ENCODE assay signal across 19 mouse cellular contexts in genomic region chr7:98612936-98613335, GRCm38 (mm10).
"Had no signal": no experiment of that assay in that cellular context is flagged by ENCODE, and none has a peak within 500 bp of the region (broad histone marks: within the 10 kb centered on the region; RNA-seq: fewer than 3 reads in every experiment).

No protein-coding gene starts in this region.

- H3K4me3 ChIP-seq: lung, embryonic 15.5 days; midbrain, embryonic 10.5 days; midbrain, embryonic 12.5 days; myocyte; neural tube, embryonic 13.5 days; neural tube, embryonic 15.5 days had no signal

- H3K4me1 ChIP-seq: lung, embryonic 15.5 days; midbrain, embryonic 10.5 days; midbrain, embryonic 12.5 days; neural tube, embryonic 13.5 days; neural tube, embryonic 15.5 days had no signal

- H3K27ac ChIP-seq: lung, embryonic 15.5 days; midbrain, embryonic 10.5 days; midbrain, embryonic 12.5 days; neural tube, embryonic 13.5 days; neural tube, embryonic 15.5 days had no signal

- H3K9ac ChIP-seq: lung, embryonic 15.5 days; midbrain, embryonic 12.5 days; neural tube, embryonic 13.5 days; neural tube, embryonic 15.5 days had no signal

- ATAC-seq: lung, postnatal 0 days had no signal

- DNase-seq: lung, adult 18-20 months; lung, postnatal 14 days; lung, postnatal 4 days; midbrain, embryonic 14.5 days; retina, postnatal 1 day; right cerebral cortex, adult 18-20 months; right cerebral cortex, postnatal 25 days; right cerebral cortex, postnatal 4 days; spleen, adult 18-20 months; thymus, adult 18-20 months; thymus, postnatal 14 days; thymus, postnatal 36 days had no signal

- H3K4me2 ChIP-seq: lung, embryonic 15.5 days; midbrain, embryonic 12.5 days; neural tube, embryonic 13.5 days; neural tube, embryonic 15.5 days had no signal

- H3K27me3 ChIP-seq: lung, embryonic 15.5 days; midbrain, embryonic 12.5 days; neural tube, embryonic 13.5 days; neural tube, embryonic 15.5 days had no signal

- H3K9me3 ChIP-seq: lung, embryonic 15.5 days; midbrain, embryonic 10.5 days; midbrain, embryonic 12.5 days; neural tube, embryonic 13.5 days; neural tube, embryonic 15.5 days had no signal
